Mouse (Mus musculus) bone marrow macrophage, adult 2 months (primary cell): ENCODE data around the gene Tomm40l.

ENCODE experiments used
- CTCF ChIP-seq: IDR thresholded peaks from 2 replicates; pipeline ENCODE4 v1.5.1; 2012; ENCODE audit warnings: low read depth, mild to moderate bottlenecking, low read length, moderate library complexity
- POLR2A ChIP-seq: IDR thresholded peaks from 2 replicates; pipeline ENCODE4 v1.6.1; 2012; ENCODE audit warnings: mild to moderate bottlenecking, low read depth, low read length, borderline replicate concordance

GRCm38 (mm10) chr1:171239992-171240744 lies 17.9 kb upstream of the Tomm40l start:
- TF ChIP-seq POLR2A: no peak
- no peak for TF ChIP-seq CTCF
